Mouse (Mus musculus) retina, embryonic 14.5 days (tissue): ENCODE data around the gene Ankrd55.

Experiments used
- DNase-seq: peaks from one replicate; pipeline ENCODE4 v3.0.0-alpha.2; 2015; ENCODE audit warnings: low spot score

The Ankrd55 gene

GRCm38 (mm10) chr13:112382457-112382856, 94.2 kb downstream of the Ankrd55 start:
- no peak for DNase-seq

DNA sequence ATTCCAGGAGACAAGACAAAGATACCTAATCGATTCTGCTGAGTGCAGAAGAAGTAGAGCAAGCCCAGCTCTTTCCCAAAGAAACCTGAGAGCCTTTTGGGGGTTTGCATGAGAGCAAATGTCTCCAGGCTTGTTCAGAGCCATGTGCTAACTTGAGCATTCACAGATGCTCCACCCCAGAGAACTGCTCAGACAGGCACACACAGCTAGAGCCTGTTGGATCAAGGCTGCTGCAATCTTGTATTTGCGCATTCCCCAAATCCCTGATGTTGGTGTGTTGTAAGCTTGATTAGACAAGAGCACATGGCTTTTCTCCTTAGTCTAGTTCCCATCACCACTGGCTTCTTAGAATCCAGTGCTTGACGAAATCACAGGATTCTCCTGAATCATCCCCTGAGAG, 94.7 kb downstream of the Ankrd55 start:
- no peak for DNase-seq

DNA sequence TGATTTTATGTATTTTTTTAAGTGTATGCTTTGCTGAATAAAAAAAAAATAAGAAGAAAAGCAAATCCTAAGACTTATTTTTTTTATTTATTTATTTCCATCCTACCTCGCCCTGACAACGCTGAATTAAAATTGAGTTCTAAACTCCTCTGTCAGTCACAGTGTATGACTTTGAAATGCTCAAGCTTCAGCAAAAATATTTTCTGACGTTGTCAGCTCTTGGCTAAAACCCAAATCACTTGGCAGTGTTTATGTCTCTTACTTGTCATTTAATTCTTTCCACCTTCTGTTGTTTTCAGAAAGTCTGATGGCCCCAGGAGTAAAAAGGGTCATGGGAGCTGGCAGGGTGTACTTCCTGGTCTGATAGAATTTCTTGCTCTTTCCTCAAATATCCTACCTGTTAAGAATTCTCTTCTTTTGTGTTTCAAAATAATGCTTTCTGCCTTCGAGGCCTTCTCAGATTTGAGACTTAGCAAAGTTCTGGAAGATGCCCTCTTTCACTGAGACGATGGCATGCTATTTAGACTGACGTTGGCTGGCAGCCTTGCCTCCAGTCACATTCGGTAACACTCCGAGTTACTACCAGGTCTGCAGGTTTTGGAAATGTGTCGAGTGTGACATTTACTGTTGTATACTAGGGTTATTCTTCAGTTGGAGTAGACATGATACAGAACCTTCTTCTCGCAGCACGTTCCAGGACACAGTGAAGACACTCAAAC, 95.8 kb downstream of the Ankrd55 start:
- no peak for DNase-seq

DNA sequence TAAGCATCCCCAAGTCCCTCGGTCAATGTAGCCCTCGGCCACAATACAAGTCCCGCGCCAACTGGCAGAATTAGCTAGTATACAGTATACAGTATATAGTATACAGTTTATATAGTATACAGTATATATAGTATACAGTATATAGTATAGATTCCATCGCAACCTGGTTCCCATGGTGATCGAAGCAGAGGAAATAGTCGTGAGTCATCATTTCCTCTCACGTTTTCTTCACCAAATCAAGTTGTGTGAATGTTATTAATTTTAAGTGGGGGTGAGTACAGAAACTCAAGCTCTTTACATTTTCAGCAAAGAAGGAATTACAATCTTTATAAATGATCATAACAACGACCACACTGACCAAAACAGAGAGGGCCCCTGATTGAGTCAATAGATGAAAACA, 96.8 kb downstream of the Ankrd55 start:
- no peak for DNase-seq

- no peak for DNase-seq
These were observed 98.3 kb downstream of the Ankrd55 start for GRCm38 (mm10) chr13:112386494-112387075.

GRCm38 (mm10) chr13:112387279-112387678, 99.0 kb downstream of the Ankrd55 start:
- DNase-seq: no peak

DNA sequence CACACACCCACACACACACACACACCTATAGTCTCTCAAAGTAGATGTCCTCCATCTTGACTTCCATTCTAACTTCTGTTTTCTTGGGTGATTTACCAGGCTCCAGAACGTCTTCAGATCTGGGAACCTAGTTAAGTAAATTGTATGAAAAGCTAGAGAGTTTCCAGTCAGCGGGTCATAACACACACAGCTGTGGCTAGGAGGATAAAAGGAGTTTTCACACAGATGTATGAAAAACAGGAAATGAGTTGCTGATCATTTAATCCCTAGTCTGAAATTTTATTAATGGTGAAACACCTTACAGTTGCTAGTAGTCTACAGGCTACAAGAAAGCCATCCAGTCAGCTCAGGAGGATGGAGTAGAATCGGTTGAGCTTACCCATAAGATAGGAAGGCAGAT, 99.9 kb downstream of the Ankrd55 start:
- no peak for DNase-seq

- no peak for DNase-seq
These were observed 102.0 kb downstream of the Ankrd55 start for GRCm38 (mm10) chr13:112390206-112390605.

GRCm38 (mm10) chr13:112391354-112391753, 103.1 kb downstream of the Ankrd55 start:
- no peak for DNase-seq

GRCm38 (mm10) chr13:112393356-112393755, 105.1 kb downstream of the Ankrd55 start:
- DNase-seq: no peak

DNA sequence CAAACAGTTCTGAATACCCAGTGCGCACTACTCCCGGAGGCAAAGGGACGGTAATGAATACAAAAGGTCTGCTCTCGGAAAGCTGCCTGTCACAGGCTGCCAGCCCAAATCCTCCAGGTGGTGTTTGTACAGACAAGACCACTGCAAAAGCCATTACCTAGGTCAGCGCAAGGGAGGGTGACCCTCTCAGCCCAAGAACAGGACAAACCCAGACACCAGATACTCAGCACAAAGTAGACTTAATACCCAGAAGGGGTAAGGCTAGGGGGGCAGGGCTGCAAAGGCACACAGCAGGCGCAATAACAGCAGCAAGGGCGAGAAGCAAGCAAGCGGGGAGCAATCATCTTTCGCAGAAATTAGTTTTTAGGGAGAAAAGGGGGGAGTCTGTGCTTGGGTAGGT, 106.0 kb downstream of the Ankrd55 start:
- no peak for DNase-seq

- no peak for DNase-seq
These were observed 116.5 kb downstream of the Ankrd55 start for GRCm38 (mm10) chr13:112404723-112405122.

DNA sequence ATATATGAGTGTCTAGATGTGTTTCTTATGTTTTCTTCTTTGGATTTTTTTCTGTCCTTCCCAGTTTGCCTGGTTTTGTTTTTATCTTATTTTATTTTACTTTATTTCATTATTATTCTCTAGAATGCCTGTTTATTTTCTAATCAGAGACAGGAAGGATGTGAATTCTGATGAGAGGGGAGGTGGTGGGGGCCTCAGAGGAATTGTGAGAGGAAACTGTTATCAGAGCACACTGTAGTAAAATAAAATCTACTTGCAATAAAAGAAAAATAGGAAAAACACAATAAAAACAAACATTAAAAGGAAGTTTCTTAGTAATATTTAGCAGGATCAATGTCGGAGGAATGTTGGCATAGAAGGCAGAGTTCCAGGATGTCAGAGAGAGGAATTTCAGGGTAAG, 116.9 kb downstream of the Ankrd55 start:
- no peak for DNase-seq

GRCm38 (mm10) chr13:112406618-112407017, 118.4 kb downstream of the Ankrd55 start:
- DNase-seq: no peak

- DNase-seq: no peak
These were observed 119.0 kb downstream of the Ankrd55 start for GRCm38 (mm10) chr13:112407181-112407700.

DNA sequence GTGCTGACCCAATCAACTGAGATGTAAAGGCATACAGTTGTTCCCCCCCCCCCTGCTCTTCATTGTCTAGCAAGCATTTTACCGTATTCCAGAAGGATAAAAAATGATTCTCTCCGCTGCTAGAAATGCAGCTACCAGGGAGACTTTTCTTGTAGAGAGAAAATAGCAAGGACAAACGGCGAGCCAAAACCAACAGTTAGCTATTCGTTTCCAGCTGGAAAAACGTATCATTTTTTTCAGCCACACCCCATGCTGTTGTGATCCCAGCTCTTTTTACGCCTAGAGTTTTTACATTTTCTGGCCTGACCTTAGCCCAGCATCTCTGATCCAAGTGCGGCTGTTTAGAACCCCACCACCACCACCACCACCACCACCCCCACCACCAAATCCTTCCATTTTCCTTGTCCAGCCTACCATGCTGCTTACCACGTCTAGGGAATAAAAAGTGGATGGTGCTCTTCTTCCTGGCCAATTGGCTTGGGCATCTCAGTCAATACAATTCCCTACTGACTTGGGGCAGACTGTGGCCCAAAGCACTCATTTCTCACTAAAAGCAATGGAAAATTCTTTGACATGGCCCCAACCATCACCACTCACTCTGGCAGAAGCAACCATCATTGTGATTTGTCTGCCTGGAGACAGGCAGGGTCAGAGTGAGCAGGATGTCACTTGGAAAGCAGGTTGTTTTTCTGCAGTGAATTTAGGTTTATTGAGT, 119.7 kb downstream of the Ankrd55 start:
- no peak for DNase-seq

GRCm38 (mm10) chr13:112408701-112409100, 120.5 kb downstream of the Ankrd55 start:
- DNase-seq: no peak

GRCm38 (mm10) chr13:112409331-112409730, 121.1 kb downstream of the Ankrd55 start:
- DNase-seq: no peak

- DNase-seq: no peak
These were observed 121.6 kb downstream of the Ankrd55 start for GRCm38 (mm10) chr13:112409851-112410250.

DNA sequence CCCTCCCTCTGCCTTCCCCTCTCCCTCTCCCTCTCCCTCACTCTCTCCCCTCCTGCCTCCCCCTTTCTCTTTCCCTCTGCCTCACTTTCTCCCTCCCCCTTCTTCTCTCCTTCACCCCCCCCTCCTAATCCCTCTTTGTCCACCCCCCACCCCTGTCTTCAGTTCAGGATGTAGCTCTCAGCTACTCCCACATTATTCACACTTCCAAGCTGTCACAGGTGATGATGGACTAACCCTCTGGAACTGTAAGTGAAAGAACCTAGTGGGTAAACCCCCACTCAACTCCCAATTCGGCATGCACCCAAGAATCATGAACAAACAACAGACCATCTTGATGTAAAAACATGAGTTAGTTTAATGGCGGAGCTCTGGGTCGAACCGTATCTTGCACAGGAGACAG, 122.2 kb downstream of the Ankrd55 start:
- DNase-seq: no peak

- DNase-seq: no peak
These were observed 123.1 kb downstream of the Ankrd55 start for GRCm38 (mm10) chr13:112411216-112411822.

DNA sequence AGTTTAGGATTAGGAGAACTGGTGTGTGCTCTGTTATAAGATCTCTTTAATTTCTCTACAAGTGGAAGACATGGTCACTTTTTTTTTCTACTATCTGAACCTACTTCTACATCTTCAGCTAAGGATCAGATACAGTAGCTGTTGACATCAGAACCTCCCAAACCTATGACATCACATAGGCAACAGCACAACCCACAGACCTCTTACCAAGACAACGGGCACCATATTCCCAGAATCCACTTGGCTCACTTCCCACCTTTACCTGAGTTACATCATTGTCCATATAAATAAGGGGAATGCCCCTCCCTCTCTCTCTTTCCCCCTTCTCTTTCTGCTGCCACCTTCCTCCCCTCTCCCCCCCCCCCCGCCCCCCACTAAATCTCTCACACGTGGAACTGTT, 124.0 kb downstream of the Ankrd55 start:
- DNase-seq: no peak

DNA sequence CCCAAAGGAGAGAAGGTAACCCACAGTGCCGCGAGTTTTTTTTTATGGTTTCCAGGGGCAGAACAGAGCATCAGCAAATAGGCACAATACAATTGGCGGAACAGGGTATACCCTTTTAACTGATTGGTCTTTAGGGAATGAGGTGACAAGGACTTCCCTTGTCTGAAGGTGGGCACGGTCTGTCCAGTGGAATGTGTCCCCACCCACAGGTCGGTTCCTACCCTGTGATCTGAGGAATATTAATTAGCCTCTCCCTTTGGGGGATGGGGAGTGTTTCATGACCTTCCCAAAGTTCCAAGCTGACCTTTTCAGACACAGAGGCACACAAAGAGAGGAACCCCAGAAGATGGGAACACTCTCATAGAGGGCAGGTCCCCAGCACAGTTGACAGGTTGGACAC, 124.6 kb downstream of the Ankrd55 start:
- DNase-seq: no peak
